Mouse (Mus musculus): Measurements from ENCODE around the gene Gtpbp3. TPM values are rescaled to one million over a fixed set of nuclear protein-coding genes. Genes with fewer than 3 reads are reported as not detected.

Gene Gtpbp3
- polyA plus RNA-seq, 1 experiment from 2014 or later = 14.7 TPM

- 40% methylated on average over 3 of the region's 3 CpGs for WGBS
- Histone ChIP-seq H3K9me3 (no peaks in the 10 kb centered on the region), H3K27ac (no peak overlapping the region), H3K4me3 (no peak overlapping the region), H3K4me1 (peaks cover 27% of the 10 kb centered on the region), H3K36me3 (no peaks in the 10 kb centered on the region), H3K27me3 (ENCODE audit: insufficient read depth, poor library complexity, severe bottlenecking) (peaks cover 17% of the 10 kb centered on the region)
- no peak for DNase-seq (ENCODE audit: low spot score)
These were observed 46.4 kb downstream of the Gtpbp3 start for GRCm38 (mm10) chr8:71534263-71534810.

GRCm38 (mm10) chr8:71535663-71536062 lies 47.8 kb downstream of the Gtpbp3 start:
- Histone ChIP-seq H3K4me1 (peaks cover 27% of the 10 kb centered on the region), H3K4me3 (no peak overlapping the region), H3K27me3 (ENCODE audit: insufficient read depth, poor library complexity, severe bottlenecking) (peaks cover 17% of the 10 kb centered on the region), H3K27ac (no peak overlapping the region), H3K9me3 (no peaks in the 10 kb centered on the region), H3K36me3 (no peaks in the 10 kb centered on the region)
- 54% methylated on average over 5 of the region's 5 CpGs for WGBS
- DNase-seq (ENCODE audit: low spot score) = no peak

GRCm38 (mm10) chr8:71537028-71537867 lies 49.3 kb downstream of the Gtpbp3 start, which contains the start of gene Bst2:
TSS of gene Bst2 (minus strand) at chr8:71537456.
- Histone ChIP-seq H3K4me1 (peaks cover 27% of the 10 kb centered on the region), H3K36me3 (no peaks in the 10 kb centered on the region), H3K4me3 (peak within 1 kb of the TSS; percentile 64), H3K9me3 (no peaks in the 10 kb centered on the region), H3K27me3 (ENCODE audit: insufficient read depth, poor library complexity, severe bottlenecking) (peaks cover 17% of the 10 kb centered on the region), H3K27ac (peak within 1 kb of the TSS; percentile 77)
- WGBS = 2% methylated on average over 37 of the region's 37 CpGs
- DNase-seq (ENCODE audit: low spot score) = peak; percentile 94

GRCm38 (mm10) chr8:71542632-71543343 lies 54.9 kb downstream of the Gtpbp3 start, which contains the start of gene Mvb12a:
TSS of gene Mvb12a (plus strand) at chr8:71542922.
- Histone ChIP-seq H3K36me3 (peaks cover 27% of the 10 kb centered on the region), H3K4me3 (peak within 1 kb of the TSS; percentile 92), H3K4me1 (peaks cover 15% of the 10 kb centered on the region), H3K9me3 (no peaks in the 10 kb centered on the region), H3K27ac (peak within 1 kb of the TSS; percentile 89), H3K27me3 (ENCODE audit: insufficient read depth, poor library complexity, severe bottlenecking) (no peaks in the 10 kb centered on the region)
- DNase-seq (ENCODE audit: low spot score) = peak; percentile 100
- under 1% methylated on average over 54 of the region's 55 CpGs for WGBS

GRCm38 (mm10) chr8:71543755-71544154 lies 55.9 kb downstream of the Gtpbp3 start:
- Histone ChIP-seq H3K4me1 (peaks cover 10% of the 10 kb centered on the region), H3K27ac (no peak overlapping the region), H3K4me3 (peak overlapping the region; percentile 92), H3K27me3 (ENCODE audit: insufficient read depth, poor library complexity, severe bottlenecking) (no peaks in the 10 kb centered on the region), H3K36me3 (peaks cover 35% of the 10 kb centered on the region), H3K9me3 (no peaks in the 10 kb centered on the region)
- WGBS = 85% methylated on average over 9 of the region's 9 CpGs
- no peak for DNase-seq (ENCODE audit: low spot score)

GRCm38 (mm10) chr8:71545053-71545452 lies 57.1 kb downstream of the Gtpbp3 start:
- Histone ChIP-seq H3K4me3 (no peak overlapping the region), H3K9me3 (no peaks in the 10 kb centered on the region), H3K36me3 (peaks cover 37% of the 10 kb centered on the region), H3K27me3 (ENCODE audit: insufficient read depth, poor library complexity, severe bottlenecking) (no peaks in the 10 kb centered on the region), H3K4me1 (peaks cover 10% of the 10 kb centered on the region), H3K27ac (no peak overlapping the region)
- 87% methylated on average over 11 of the region's 11 CpGs for WGBS
- DNase-seq (ENCODE audit: low spot score) = no peak

- Histone ChIP-seq H3K27ac (no peak overlapping the region), H3K27me3 (ENCODE audit: insufficient read depth, poor library complexity, severe bottlenecking) (no peaks in the 10 kb centered on the region), H3K4me3 (no peak overlapping the region), H3K36me3 (peaks cover 37% of the 10 kb centered on the region), H3K4me1 (peaks cover 15% of the 10 kb centered on the region), H3K9me3 (no peaks in the 10 kb centered on the region)
- no peak for DNase-seq (ENCODE audit: low spot score)
- WGBS = 86% methylated on average over 7 of the region's 7 CpGs
These were observed 59.7 kb downstream of the Gtpbp3 start for GRCm38 (mm10) chr8:71547590-71547989.

Other genes starting within 250 kb of the Gtpbp3 start
- gene Myo9b, start 215.4 kb upstream of the Gtpbp3 start, polyA plus RNA-seq (2016; fragmentation: Nextera tagmentation; extraction: Ambion mirVana) = 23.0 and 26.7 TPM in 2 replicates
- 82.8 and 103 TPM in 2 replicates for gene Haus8, start 215.2 kb upstream of the Gtpbp3 start, polyA plus RNA-seq (2016; fragmentation: Nextera tagmentation; extraction: Ambion mirVana)
- 68.7 and 79.5 TPM in 2 replicates for gene Use1, start 121.3 kb upstream of the Gtpbp3 start, polyA plus RNA-seq (2016; fragmentation: Nextera tagmentation; extraction: Ambion mirVana)
- 3.9 and 4.2 TPM in 2 replicates for gene Ocel1, start 116.8 kb upstream of the Gtpbp3 start, polyA plus RNA-seq (2016; fragmentation: Nextera tagmentation; extraction: Ambion mirVana)
- 48.4 and 79.0 TPM in 2 replicates for gene Nr2f6, start 106.1 kb upstream of the Gtpbp3 start, polyA plus RNA-seq (2016; fragmentation: Nextera tagmentation; extraction: Ambion mirVana)
- gene Ushbp1, start 92.3 kb upstream of the Gtpbp3 start, polyA plus RNA-seq (2016; fragmentation: Nextera tagmentation; extraction: Ambion mirVana) = 6.1 and 7.9 TPM in 2 replicates
- 101 and 111 TPM in 2 replicates for gene Babam1, start 91.2 kb upstream of the Gtpbp3 start, polyA plus RNA-seq (2016; fragmentation: Nextera tagmentation; extraction: Ambion mirVana)
- gene Ankle1, start 82.1 kb upstream of the Gtpbp3 start, polyA plus RNA-seq (2016; fragmentation: Nextera tagmentation; extraction: Ambion mirVana) = 33.8 and 35.9 TPM in 2 replicates
- gene Abhd8, start 24.4 kb upstream of the Gtpbp3 start, polyA plus RNA-seq (2016; fragmentation: Nextera tagmentation; extraction: Ambion mirVana) = 34.5 and 41.5 TPM in 2 replicates
- gene Mrpl34, start 23.1 kb upstream of the Gtpbp3 start, polyA plus RNA-seq (2016; fragmentation: Nextera tagmentation; extraction: Ambion mirVana) = 172 and 181 TPM in 2 replicates
- 107 and 128 TPM in 2 replicates for gene Dda1, start 18.9 kb upstream of the Gtpbp3 start, polyA plus RNA-seq (2016; fragmentation: Nextera tagmentation; extraction: Ambion mirVana)
- gene Ano8, start 2.1 kb upstream of the Gtpbp3 start, polyA plus RNA-seq (2016; fragmentation: Nextera tagmentation; extraction: Ambion mirVana) = 0.73 and 2.7 TPM in 2 replicates
- 174 and 198 TPM in 2 replicates for gene Plvap, start 23.6 kb downstream of the Gtpbp3 start, polyA plus RNA-seq (2016; fragmentation: Nextera tagmentation; extraction: Ambion mirVana)
- 0.99 and 1.3 TPM in 2 replicates for gene Ccdc194, start 37.6 kb downstream of the Gtpbp3 start, polyA plus RNA-seq (2016; fragmentation: Nextera tagmentation; extraction: Ambion mirVana)
- gene Bst2, start 49.4 kb downstream of the Gtpbp3 start, polyA plus RNA-seq (2016; fragmentation: Nextera tagmentation; extraction: Ambion mirVana) = 16.8 and 20.7 TPM in 2 replicates
- gene Mvb12a, start 54.8 kb downstream of the Gtpbp3 start, polyA plus RNA-seq (2016; fragmentation: Nextera tagmentation; extraction: Ambion mirVana) = 71.9 and 75.6 TPM in 2 replicates
- 0.37 and 0.97 TPM in 2 replicates for gene Tmem221, start 70.8 kb downstream of the Gtpbp3 start, polyA plus RNA-seq (2016; fragmentation: Nextera tagmentation; extraction: Ambion mirVana)
- not detected in 2 replicates for gene Nxnl1, start 78.5 kb downstream of the Gtpbp3 start, polyA plus RNA-seq (2016; fragmentation: Nextera tagmentation; extraction: Ambion mirVana)
- 19.0 and 19.4 TPM in 2 replicates for gene Slc27a1, start 80.8 kb downstream of the Gtpbp3 start, polyA plus RNA-seq (2016; fragmentation: Nextera tagmentation; extraction: Ambion mirVana)
- 195 and 228 TPM in 2 replicates for gene Pgls, start 104.1 kb downstream of the Gtpbp3 start, polyA plus RNA-seq (2016; fragmentation: Nextera tagmentation; extraction: Ambion mirVana)
- 1.6 and 3.6 TPM in 2 replicates for gene Fam129c, start 109.5 kb downstream of the Gtpbp3 start, polyA plus RNA-seq (2016; fragmentation: Nextera tagmentation; extraction: Ambion mirVana)
- gene Colgalt1, start 122.9 kb downstream of the Gtpbp3 start, polyA plus RNA-seq (2016; fragmentation: Nextera tagmentation; extraction: Ambion mirVana) = 54.4 and 60.5 TPM in 2 replicates
- 0.31 and 0.48 TPM in 2 replicates for gene Unc13a, start 183.7 kb downstream of the Gtpbp3 start, polyA plus RNA-seq (2016; fragmentation: Nextera tagmentation; extraction: Ambion mirVana)
- 6.7 and 9.7 TPM in 2 replicates for gene Jak3, start 188.2 kb downstream of the Gtpbp3 start, polyA plus RNA-seq (2016; fragmentation: Nextera tagmentation; extraction: Ambion mirVana)
- 0.99 and 1.5 TPM in 2 replicates for gene Insl3, start 201.1 kb downstream of the Gtpbp3 start, polyA plus RNA-seq (2016; fragmentation: Nextera tagmentation; extraction: Ambion mirVana)
- gene B3gnt3, start 213.7 kb downstream of the Gtpbp3 start, polyA plus RNA-seq (2016; fragmentation: Nextera tagmentation; extraction: Ambion mirVana) = 1.6 and 2.9 TPM in 2 replicates
- 2.0 and 3.1 TPM in 2 replicates for gene Fcho1, start 237.6 kb downstream of the Gtpbp3 start, polyA plus RNA-seq (2016; fragmentation: Nextera tagmentation; extraction: Ambion mirVana)

All from heart, embryonic 10.5 days (tissue).